Mouse (Mus musculus) embryo, embryonic 10 days (tissue): ENCODE measurements around the gene Olfr164.

Experiments used
- DNase-seq: peaks from one replicate; pipeline ENCODE4 v3.0.0-alpha.2; 2015; ENCODE audit warnings: low spot score

Olfr164 gene

DNA sequence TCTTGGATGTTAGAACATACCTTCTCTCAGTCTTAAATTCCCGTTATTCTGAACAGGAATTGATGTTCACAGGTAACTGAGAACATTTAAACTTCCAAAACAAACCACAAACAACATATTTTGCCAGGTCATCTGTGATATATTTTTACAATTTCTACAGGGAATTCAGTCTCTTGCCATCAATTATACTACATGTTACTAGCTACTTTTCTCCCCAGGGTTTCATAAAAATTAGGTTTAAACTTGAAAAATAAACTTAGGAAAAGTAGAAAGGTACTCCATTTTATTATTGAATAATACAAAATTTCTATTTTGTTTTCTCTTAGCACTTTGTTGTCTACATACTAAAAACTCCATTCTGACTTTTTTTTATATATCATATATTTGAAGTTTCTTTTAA is at the start of gene Olfr164:
TSS of gene Olfr164 (minus strand) at position 101 of the 400 bp plus-strand sequence.
- no peak for DNase-seq

DNA sequence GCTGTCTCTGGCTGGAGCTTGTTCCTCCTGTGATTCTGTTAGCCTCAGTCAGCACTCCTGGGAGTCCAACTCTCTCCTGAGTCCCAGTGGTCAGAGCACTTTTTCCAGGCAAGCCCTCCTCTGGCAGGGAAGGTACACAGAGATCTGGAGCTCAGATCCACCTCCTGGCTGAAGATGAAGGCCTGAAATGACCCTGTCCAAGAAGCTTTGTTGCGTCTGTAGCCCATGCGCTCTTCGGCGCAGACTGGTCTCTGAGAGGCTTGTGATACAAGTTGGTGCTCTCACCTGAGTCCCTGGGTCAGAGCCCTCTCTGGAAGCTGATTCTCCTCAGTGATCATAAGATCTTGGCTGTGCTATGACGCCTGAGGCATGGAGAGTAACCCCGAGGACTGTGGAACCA is 35.2 kb upstream of the Olfr164 start:
- no peak for DNase-seq

DNA sequence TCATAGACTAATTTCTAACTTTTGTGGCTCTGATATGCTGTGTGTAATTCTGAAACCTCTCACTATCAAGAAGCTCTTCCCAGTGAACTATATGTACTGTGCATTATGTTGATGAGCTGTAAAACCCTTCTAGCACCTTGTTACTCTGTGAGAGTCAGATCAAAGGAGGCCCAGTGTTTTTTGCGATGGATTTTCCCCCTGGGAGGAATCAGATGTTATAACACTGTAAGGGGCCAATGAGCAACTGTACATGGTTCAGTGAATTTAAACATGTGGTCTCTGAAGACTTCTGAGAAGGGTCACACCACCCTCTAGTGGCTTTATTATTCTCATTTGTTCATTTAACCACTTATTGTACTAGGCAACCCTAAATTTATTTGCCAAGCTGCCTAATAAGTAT is 50.6 kb downstream of the Olfr164 start:
- DNase-seq: no peak

DNA sequence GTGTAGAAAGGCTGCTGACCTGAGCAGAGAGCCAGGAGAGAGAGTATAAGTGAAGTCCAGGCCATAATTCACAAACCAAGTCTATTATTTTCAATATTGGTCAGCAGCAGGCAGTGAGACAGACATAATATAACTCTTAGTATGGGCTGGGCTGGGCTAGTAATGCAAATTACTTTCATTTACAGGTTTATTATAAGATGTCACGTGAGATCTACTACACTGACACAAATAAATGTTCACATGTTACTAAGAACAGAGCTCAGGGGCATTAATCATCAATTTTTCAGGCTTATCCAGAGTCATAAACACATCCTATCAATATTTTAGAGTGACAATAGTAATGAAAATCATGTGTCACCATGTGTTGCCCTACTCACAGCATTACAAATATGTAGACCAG is 53.1 kb downstream of the Olfr164 start:
- DNase-seq: no peak

DNA sequence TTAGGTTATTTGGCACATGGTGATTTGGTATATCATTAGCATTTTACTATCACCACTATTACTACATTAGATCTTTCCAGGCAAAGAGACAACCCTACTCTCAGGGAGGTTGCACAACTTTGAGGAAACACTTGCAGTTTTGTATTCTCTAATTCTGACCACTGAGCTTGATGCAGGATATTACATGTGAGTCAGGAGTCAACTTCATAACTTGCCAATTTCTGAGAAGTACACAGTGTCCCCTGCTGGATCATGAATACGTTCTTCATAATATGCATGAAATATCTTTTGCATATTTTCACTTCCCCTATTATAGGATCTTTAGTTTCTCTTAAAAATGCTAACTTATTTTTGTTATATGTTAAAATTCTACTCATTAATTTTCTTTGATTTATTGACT is 68.0 kb downstream of the Olfr164 start:
- DNase-seq: no peak

DNA sequence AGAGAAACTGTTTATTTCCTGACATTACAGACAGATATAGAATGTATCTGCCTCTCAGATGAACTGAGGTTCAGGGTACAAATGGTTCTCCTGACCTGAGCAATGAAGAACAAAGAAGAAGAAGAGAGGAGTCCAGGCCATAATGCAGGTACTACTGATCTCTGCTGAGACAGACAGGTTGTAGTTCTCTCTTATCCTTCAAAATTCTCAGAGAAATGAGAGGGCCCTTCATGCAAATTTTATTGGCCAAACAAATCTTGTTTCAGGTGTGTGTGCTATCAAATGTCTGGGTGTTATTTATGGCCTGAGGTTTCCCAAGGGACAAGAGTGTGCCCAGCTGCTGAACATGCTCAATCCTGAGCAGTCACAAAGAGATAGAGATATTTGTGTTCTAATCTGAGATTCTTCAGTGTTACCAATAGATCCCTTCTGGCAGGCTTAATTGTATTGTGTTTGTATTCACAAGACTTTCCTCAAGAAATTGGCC is 72.3 kb downstream of the Olfr164 start:
- DNase-seq: no peak

DNA sequence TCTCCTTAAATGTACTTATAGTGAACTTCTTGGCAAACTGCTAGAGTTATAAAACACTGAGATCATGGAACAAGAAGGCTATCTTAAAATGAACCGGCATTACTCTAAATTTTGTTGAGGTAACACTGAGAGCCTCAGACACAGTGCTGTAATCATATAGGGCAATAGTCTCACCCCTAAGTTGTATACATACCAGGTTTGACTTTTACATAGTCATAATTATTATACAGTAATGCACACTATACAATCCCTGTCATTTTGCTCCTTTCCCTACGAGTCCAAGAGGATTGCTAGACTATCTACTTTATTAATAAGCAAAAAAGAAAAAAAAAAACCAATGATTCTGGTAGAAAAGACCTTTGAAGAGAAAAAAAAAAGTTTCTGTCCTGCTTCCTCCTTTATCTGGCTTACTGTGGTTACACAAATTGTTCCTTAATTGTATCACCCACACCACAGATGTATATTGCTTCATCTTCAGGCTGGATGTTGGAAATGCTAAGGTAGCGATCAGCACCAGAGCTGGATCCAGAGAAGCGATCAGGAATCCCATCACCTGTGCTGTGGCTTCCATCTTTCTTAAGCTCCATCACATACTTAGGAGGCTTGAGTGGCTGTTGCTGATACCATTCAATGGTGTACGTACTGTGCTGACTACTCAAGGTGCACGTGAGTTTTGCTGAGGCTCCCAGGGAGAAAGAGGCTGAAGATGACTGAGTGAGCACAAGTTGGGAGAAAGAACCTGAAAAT is 72.9 kb downstream of the Olfr164 start:
- no peak for DNase-seq

DNA sequence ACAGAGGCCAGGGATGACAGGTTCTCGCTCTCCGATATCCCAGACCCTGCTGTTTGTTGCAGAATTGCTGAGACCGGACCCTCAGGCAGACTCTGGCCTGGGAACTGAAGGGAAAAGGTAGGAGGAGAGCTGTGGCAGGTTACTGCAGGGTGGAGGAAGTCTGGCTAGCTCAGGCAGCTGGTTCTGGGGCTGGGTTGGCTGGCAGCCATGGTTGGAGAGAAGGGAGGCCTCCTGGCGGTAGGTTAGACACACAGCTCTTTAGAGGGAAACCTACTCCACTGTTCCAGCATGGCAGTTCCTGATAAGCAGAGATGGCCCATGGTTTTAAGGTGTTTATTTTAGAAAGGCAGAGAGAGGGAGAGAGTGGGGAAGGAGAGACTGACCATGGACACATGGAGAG is 77.1 kb downstream of the Olfr164 start:
- DNase-seq: no peak
